Mouse (Mus musculus) bone marrow, adult 2 months (tissue): ENCODE measurements around the gene Cd72.

ENCODE experiments used
- CTCF ChIP-seq: fragments of 200-500 bp; IDR thresholded peaks from 2 replicates; pipeline ENCODE4 v1.5.1; 2011; ENCODE audit warnings: low read length, control low read depth; ENCODE audit not compliant: control insufficient read depth, insufficient read depth
- POLR2A ChIP-seq: fragments of 200-500 bp; IDR thresholded peaks from 2 replicates; pipeline ENCODE4 v1.6.1; 2011; ENCODE audit warnings: low read depth, mild to moderate bottlenecking, control low read depth, low read length, borderline replicate concordance; ENCODE audit not compliant: control insufficient read depth

- no peak for TF ChIP-seq CTCF
- no peak for TF ChIP-seq POLR2A
These were observed 27.5 kb upstream of the Cd72 start for GRCm38 (mm10) chr4:43481894-43482456.
